Mouse (Mus musculus) lung, postnatal 0 days (tissue): ENCODE results near the gene Auh. TPM values are rescaled to one million over a fixed set of nuclear protein-coding genes. Genes with fewer than 3 reads are reported as not detected.
A peak's percentile ranks its signal among the peaks of the same experiment; 100 is the strongest.

ENCODE experiments used
- ATAC-seq: fragments of 200-750 bp; cut with Nextera tagmentation; 2 replicates; pipeline ENCODE4 v1.8.0; 2017; ENCODE audit warnings: moderate library complexity
- DNase-seq: peaks from one replicate; pipeline ENCODE4 v3.0.0-alpha.2; 2016; ENCODE audit warnings: low spot score
- H3K27ac ChIP-seq: fragments of 300-500 bp; sonication (generic); 2 replicates; pipeline ENCODE4 v1.5.1; 2014; ENCODE audit warnings: antibody characterized with exemption, mild to moderate bottlenecking, low read length, mixed read lengths
- H3K27me3 ChIP-seq: fragments of 300-500 bp; sonication (generic); replicated peaks from 2 replicates; pipeline ENCODE4 v1.6.1; 2014; ENCODE audit warnings: low read length, mixed read lengths; ENCODE audit not compliant: insufficient read depth
- H3K36me3 ChIP-seq: fragments of 300-500 bp; sonication (generic); 2 replicates; pipeline ENCODE4 v1.6.1; 2014; ENCODE audit warnings: low read length, mixed read lengths; ENCODE audit not compliant: insufficient read depth
- H3K4me1 ChIP-seq: fragments of 300-500 bp; sonication (generic); 2 replicates; pipeline ENCODE4 v1.6.1; 2014; ENCODE audit warnings: antibody characterized with exemption, low read depth, low read length, mixed read lengths; ENCODE audit not compliant: insufficient read depth
- H3K4me2 ChIP-seq: fragments of 300-500 bp; sonication (generic); replicated peaks from 2 replicates; pipeline ENCODE4 v1.6.1; 2014; ENCODE audit warnings: low read depth, mild to moderate bottlenecking, low read length, moderate library complexity, mixed read lengths
- H3K4me3 ChIP-seq: fragments of 300-500 bp; sonication (generic); 2 replicates; pipeline ENCODE4 v1.5.1; 2014; ENCODE audit warnings: low read depth, low read length
- H3K9ac ChIP-seq: fragments of 300-500 bp; sonication (generic); replicated peaks from 2 replicates; pipeline ENCODE4 v1.6.1; 2014; ENCODE audit warnings: low read depth, mild to moderate bottlenecking
- H3K9me3 ChIP-seq: fragments of 300-500 bp; sonication (generic); 2 replicates; pipeline ENCODE4 v1.6.1; 2016; ENCODE audit warnings: low read length, mixed read lengths
- CTCF ChIP-seq: IDR thresholded peaks from 2 replicates; pipeline ENCODE4 v1.5.1; 2016; ENCODE audit warnings: antibody characterized with exemption, mild to moderate bottlenecking
- EP300 ChIP-seq: IDR thresholded peaks from 2 replicates; pipeline ENCODE4 v1.6.1; 2016; ENCODE audit warnings: antibody characterized with exemption, mild to moderate bottlenecking, control low read depth
- WGBS: fragments of 180-500 bp; shearing (Covaris S2); extraction: QIAGEN DNeasy Blood & Tissue Kit; methylation state at CpG from one replicate; pipeline ENCODE4 v1.1.7; 2014; 5-methylcytosine and 5-hydroxymethylcytosine counted together
- polyA plus RNA-seq: library from polyadenylated mRNA; unstranded; fragments of >200 nt; fragmentation: Nextera tagmentation; extraction: Ambion mirVana; gene quantifications from 2 replicates; pipeline ENCODE4 v1.2.1, GENCODE M21; 2015

Auh gene
- polyA plus RNA-seq, 1 experiment from 2014 or later = 43.3 TPM

DNA sequence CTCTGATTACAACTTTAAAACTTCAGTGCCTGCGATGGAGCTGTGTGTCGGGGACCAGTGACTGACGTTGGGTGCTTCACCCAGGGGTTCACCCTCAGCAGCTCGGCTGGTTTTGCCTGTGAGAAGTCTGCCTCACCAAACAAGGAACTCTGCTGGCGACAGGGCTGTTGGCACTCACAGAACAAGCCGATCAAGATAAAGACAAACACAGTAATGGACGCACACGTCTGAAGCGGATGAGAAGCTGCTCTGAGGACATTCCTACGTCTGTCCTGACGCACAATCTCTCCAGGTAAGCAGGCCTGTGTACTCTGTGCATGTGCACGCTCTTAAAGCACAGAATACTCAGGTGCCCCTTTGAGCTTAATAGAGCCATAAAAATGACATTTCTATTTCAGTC, 71.1 kb downstream of the Auh start:
- no peak overlapping the region for H3K9ac ChIP-seq
- no peaks in the 10 kb centered on the region for H3K9me3 ChIP-seq
- H3K4me2 ChIP-seq = no peak overlapping the region
- no peak overlapping the region for H3K4me3 ChIP-seq
- TF ChIP-seq CTCF (no peak), EP300 (peak; percentile 64)
- ATAC-seq = peak; percentile 86
- H3K4me1 ChIP-seq = no peaks in the 10 kb centered on the region
- 56% methylated on average over 12 of the region's 12 CpGs for WGBS
- no peaks in the 10 kb centered on the region for H3K36me3 ChIP-seq
- peak; percentile 59 for DNase-seq
- H3K27ac ChIP-seq = no peak overlapping the region
- H3K27me3 ChIP-seq = no peaks in the 10 kb centered on the region

DNA sequence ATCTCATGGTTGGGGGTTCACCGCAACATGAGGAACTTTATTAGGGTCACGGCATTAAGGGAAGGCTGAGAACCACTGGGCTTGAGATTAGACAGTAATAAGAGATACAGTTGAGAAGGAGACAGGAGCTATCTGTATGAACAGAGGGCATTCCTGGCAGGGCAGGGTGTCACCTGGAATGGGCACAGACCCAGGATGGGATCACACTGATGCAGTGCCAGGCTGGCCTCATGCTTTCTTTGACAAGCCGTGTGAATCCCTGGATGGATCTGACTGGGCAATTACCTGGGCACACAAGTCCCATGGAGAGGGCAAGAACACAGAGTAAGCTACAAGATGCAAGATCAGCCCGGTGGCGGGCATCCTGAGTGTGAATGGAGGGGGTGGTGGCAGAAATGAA, 71.7 kb downstream of the Auh start:
- WGBS = 91% methylated on average over 5 of the region's 5 CpGs
- TF ChIP-seq EP300 = no peak
- TF ChIP-seq CTCF = no peak
- H3K27ac ChIP-seq = no peak overlapping the region
- ATAC-seq (no peak), DNase-seq (no peak)
- no peaks in the 10 kb centered on the region for H3K36me3 ChIP-seq
- no peaks in the 10 kb centered on the region for H3K27me3 ChIP-seq
- no peak overlapping the region for H3K4me3 ChIP-seq
- H3K4me2 ChIP-seq = no peak overlapping the region
- H3K4me1 ChIP-seq = no peaks in the 10 kb centered on the region
- H3K9me3 ChIP-seq = no peaks in the 10 kb centered on the region
- no peak overlapping the region for H3K9ac ChIP-seq

DNA sequence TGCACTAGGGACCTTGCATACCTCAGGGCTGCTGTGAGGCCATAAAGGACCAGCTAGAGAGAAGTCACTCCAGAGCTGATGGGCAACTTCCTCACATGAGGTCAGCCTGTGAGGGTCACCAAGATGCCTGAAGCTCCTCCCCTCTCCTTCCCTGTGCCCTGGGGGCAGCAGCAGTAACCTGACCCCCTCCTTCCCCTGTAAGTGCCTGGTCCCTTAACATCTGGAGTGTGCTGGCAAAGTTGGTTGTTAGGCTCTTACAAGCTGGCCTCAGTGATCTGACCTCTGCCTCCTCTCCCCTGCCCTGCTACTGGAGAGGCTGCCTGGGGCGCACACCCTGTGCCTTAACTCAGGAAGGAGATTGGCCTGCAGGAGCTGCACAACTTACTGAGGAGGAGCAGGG, 75.9 kb downstream of the Auh start:
- TF ChIP-seq EP300 (no peak), CTCF (no peak)
- WGBS = 70% methylated on average over 1 of the region's 1 CpGs
- Histone ChIP-seq H3K9ac (no peak overlapping the region), H3K9me3 (no peaks in the 10 kb centered on the region), H3K4me2 (no peak overlapping the region), H3K27ac (no peak overlapping the region), H3K27me3 (no peaks in the 10 kb centered on the region), H3K4me3 (no peak overlapping the region), H3K36me3 (no peaks in the 10 kb centered on the region), H3K4me1 (no peaks in the 10 kb centered on the region)
- DNase-seq = no peak
- ATAC-seq = no peak

DNA sequence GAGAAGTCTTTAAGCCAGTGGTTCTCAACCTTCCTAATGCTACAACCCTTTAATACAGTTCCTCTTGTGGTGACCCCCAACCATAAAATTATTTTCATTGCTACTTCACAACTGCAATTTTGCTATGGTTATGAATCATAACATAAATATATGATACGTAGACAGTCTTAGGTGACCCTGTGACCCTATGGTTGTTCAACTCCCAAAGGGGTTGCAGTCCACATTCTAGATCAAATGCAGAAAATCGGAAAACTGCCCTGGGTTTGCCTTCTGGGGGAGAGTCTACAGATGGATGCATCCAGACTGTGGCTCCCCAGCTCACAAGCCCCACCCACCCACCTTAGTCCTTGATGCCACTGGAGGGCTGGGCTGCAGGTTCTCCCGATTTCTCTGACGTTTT, 77.6 kb downstream of the Auh start:
- TF ChIP-seq CTCF (no peak), EP300 (no peak)
- Histone ChIP-seq H3K27me3 (no peaks in the 10 kb centered on the region), H3K4me1 (no peaks in the 10 kb centered on the region), H3K4me2 (no peak overlapping the region), H3K36me3 (no peaks in the 10 kb centered on the region), H3K27ac (no peak overlapping the region), H3K4me3 (no peak overlapping the region), H3K9ac (no peak overlapping the region), H3K9me3 (no peaks in the 10 kb centered on the region)
- WGBS = 78% methylated on average over 4 of the region's 4 CpGs
- ATAC-seq = no peak
- no peak for DNase-seq

DNA sequence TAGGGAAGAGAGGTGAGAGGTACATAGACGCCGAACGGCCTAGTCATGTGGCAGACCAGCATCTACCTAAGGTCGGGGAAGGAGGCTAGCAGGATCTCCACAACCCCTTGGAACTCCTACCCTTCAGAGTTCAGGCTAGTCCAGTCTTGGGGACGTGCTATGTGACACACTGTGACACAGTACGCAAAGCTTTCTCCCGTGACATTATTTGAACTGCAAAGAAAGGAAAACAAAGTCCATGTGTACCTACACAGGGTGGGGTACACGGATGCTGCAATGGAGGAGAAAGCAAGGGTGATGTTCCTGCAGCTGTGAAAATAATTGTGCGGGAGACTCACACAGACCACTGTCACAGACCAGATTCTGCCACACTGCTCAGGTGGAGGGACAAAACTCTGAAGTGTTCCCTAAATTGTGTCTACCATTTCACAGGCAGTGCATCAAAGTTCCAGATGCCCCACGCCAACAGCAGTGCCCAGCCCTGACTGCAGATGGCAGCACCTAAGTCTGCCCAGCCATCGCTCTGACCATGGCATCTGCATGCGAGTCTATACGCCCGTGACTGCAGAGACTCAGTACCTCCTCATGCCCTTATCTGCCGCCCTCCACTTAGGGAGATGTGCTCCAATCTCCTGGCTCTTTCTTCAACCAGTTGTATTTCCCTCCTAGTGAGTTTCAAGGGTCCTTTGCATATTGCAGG, 79.3 kb downstream of the Auh start:
- DNase-seq = no peak
- Histone ChIP-seq H3K9ac (no peak overlapping the region), H3K9me3 (no peaks in the 10 kb centered on the region), H3K4me2 (no peak overlapping the region), H3K27me3 (no peaks in the 10 kb centered on the region), H3K4me3 (no peak overlapping the region), H3K36me3 (no peaks in the 10 kb centered on the region), H3K27ac (no peak overlapping the region), H3K4me1 (no peaks in the 10 kb centered on the region)
- ATAC-seq = no peak
- 76% methylated on average over 15 of the region's 15 CpGs for WGBS
- TF ChIP-seq CTCF (peak; percentile 62), EP300 (no peak)

DNA sequence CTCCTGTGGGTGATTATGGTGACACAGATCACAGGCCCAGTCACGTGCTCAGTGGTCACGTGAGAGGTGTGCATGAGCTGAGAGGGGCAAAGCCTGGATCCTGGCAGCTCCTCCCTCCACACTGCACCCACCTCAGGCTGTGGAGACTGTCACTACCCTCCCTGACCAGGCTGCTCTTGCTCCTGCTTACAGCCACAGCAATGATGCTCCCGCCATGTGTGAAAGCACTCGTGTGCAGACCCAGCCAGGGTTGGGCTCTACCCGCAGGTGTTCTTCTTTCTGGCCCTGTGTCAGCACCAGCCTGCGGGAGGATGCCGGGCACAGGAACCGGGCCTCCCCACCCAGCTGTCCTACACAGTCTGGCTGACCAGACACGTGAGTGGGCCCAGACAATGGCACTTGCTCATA, 80.1 kb downstream of the Auh start:
- Histone ChIP-seq H3K36me3 (no peaks in the 10 kb centered on the region), H3K27me3 (no peaks in the 10 kb centered on the region), H3K4me3 (no peak overlapping the region), H3K4me1 (peaks cover 4% of the 10 kb centered on the region; the same call in 1 of the 2 replicates), H3K9me3 (no peaks in the 10 kb centered on the region), H3K27ac (no peak overlapping the region), H3K4me2 (no peak overlapping the region), H3K9ac (no peak overlapping the region)
- no peak for DNase-seq
- no peak for ATAC-seq
- 77% methylated on average over 9 of the region's 9 CpGs for WGBS
- no peak for TF ChIP-seq CTCF
- TF ChIP-seq EP300 = no peak

DNA sequence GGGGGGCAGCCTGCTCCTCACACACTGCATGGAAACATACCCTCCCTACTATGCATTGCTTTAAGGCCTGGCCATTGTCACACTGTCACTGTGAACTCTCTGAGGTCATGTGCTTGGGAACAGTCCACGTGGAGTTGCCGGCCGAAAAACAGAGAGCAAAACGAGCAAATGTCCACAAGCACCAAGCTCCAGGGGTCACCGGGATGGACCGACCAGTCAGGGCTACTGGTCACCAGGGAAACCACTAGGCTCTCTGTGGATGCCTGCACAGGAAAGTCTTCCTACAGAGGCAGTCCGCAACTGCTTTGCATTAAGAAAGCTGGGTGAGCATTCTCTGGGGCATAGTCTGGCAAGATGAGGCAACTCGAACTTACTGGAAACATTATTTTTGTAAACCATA, 82.0 kb downstream of the Auh start:
- DNase-seq (no peak), ATAC-seq (no peak)
- no peaks in the 10 kb centered on the region for H3K9me3 ChIP-seq
- no peak overlapping the region for H3K27ac ChIP-seq
- no peaks in the 10 kb centered on the region for H3K36me3 ChIP-seq
- H3K27me3 ChIP-seq = no peaks in the 10 kb centered on the region
- no peak overlapping the region for H3K9ac ChIP-seq
- 75% methylated on average over 8 of the region's 8 CpGs for WGBS
- H3K4me3 ChIP-seq = no peak overlapping the region
- no peak overlapping the region for H3K4me2 ChIP-seq
- peaks cover 9% of the 10 kb centered on the region for H3K4me1 ChIP-seq
- TF ChIP-seq CTCF = no peak
- TF ChIP-seq EP300 = no peak
